Mouse (Mus musculus): Measurements from ENCODE around the gene Slc35f4.
"Not testable (repeated sequence)": the region's sequence is repeated elsewhere in the genome, so short reads cannot be mapped to it uniquely, and the experiment has no call there.

The Slc35f4 gene

DNA sequence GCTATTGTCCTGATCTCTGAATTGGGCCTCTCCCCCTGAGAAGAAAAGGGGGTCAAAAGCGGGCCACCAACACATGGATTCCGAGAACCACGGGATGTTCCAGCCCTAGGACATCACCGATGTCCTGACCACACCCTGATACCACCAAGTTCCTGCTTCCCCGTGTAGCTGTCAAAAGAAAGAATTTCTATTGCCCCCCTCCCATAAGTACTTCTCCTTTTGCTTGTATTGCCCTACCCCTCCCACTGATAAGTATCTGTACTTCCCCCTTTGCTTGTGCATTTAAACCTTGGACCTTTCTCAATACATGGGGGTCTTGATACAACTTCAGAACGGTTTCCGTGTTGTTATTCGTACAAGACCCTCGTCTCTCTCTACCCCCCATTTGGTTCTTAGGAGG, 247.4 kb downstream of the Slc35f4 start:
- DNase-seq (ENCODE audit: low spot score): not testable (repeated sequence)

DNA sequence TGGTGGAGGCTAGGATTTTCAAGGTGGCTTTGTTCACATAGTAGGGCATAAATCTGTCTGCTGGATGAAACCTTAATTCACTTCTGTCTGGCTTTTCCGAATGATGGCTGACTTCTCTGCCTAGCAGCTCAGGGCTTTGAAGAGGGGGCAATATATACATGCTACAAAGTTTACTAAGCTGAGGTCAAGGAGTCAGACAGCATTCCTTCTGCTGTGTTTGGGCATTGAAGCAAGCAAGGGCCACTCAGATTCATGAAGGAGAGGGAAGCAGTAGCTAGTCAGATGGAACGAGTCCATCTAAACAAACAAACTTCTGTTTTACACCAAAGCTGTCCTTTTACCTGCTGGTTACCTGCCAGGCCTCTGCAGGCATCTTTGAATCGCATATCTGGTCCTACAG, 248.2 kb downstream of the Slc35f4 start:
- DNase-seq (ENCODE audit: low spot score): no peak

DNA sequence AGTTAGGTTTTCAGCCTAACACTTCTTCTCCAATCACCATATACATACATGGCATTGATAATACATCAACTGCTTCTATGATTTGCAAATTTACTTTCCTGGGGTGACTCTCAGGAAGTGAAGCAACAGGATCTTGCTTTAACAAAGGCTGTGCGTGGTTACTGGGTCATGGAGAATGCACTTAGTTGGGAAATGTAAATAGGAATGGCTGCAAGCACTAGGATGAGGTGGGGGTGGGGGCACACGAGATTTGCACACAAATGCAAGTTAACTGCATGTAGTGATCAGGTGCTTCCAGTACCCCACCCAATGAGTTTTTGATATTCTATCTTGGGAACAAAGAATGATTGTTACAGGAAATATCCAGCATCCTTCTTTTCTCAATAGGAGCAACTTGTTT, 250.5 kb downstream of the Slc35f4 start:
- no peak for DNase-seq (ENCODE audit: low spot score)

DNA sequence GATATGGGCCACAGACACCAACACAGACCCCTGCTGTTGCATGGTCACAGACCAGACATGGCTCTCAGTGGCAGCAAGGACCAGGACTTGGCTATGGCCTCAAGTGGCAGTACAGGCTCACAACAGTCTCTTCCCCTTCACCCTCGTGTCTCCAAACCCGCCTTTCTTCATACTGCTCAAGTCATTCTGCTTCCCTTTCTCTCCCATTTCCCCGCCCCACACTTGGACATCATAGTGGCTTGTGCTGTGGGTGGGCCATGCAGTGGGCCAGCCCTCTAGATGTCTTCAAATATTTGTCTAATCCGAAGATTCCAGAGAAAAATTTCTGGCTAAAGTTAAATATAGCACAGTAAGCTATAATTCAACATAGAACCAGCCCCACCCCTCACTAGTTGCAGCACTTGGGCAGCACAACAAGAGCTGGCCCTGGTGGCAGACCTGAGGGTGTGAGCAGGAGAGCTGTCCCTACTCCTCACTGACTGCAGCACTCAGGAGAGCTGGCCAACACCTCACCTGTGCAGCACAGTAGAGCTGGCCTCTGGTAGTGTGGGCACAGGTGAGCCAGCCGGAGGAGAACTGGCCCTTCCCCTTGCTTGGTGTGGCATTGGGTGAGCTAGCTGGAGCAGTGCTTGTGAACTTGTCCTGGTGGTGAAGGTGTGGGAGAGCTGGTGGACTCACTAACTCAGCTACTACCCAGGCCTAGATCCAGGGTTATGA, 260.4 kb downstream of the Slc35f4 start:
- no peak for DNase-seq (ENCODE audit: low spot score)
